Mouse (Mus musculus): Measurements from ENCODE around the gene Mycl. TPM values are rescaled to one million over a fixed set of nuclear protein-coding genes. Genes with fewer than 3 reads are reported as not detected.

Gene Mycl
- total RNA-seq (2017), result 1.3 TPM in 1 of 3 replicates, not detected in the others

GRCm38 (mm10) chr4:122995404-122996220 lies at the start of gene Mycl:
Gene Mycl, plus strand, starts transcription at chr4:122995652.
- peak; percentile 60 for ATAC-seq (replicated peaks; ENCODE audit: insufficient number of reproducible peaks, low FRiP score, low TSS enrichment, poor library complexity, severe bottlenecking)

GRCm38 (mm10) chr4:122947223-122947622 lies 48.2 kb upstream of the Mycl start:
- ATAC-seq (replicated peaks; ENCODE audit: insufficient number of reproducible peaks, low FRiP score, low TSS enrichment, poor library complexity, severe bottlenecking), result no peak

- no peak for ATAC-seq (replicated peaks; ENCODE audit: insufficient number of reproducible peaks, low FRiP score, low TSS enrichment, poor library complexity, severe bottlenecking)
Measured at GRCm38 (mm10) chr4:122949096-122949495, 46.4 kb upstream of the Mycl start.

- no peak for ATAC-seq (replicated peaks; ENCODE audit: insufficient number of reproducible peaks, low FRiP score, low TSS enrichment, poor library complexity, severe bottlenecking)
Measured at GRCm38 (mm10) chr4:122954680-122955411, 40.6 kb upstream of the Mycl start.

GRCm38 (mm10) chr4:122955412-122956136 lies 39.9 kb upstream of the Mycl start:
- ATAC-seq (replicated peaks; ENCODE audit: insufficient number of reproducible peaks, low FRiP score, low TSS enrichment, poor library complexity, severe bottlenecking), result peak; percentile 88

GRCm38 (mm10) chr4:122956301-122956700 lies 39.2 kb upstream of the Mycl start:
- no peak for ATAC-seq (replicated peaks; ENCODE audit: insufficient number of reproducible peaks, low FRiP score, low TSS enrichment, poor library complexity, severe bottlenecking)

GRCm38 (mm10) chr4:122958491-122959031 lies 36.9 kb upstream of the Mycl start:
- ATAC-seq (replicated peaks; ENCODE audit: insufficient number of reproducible peaks, low FRiP score, low TSS enrichment, poor library complexity, severe bottlenecking), result no peak

- ATAC-seq (replicated peaks; ENCODE audit: insufficient number of reproducible peaks, low FRiP score, low TSS enrichment, poor library complexity, severe bottlenecking), result no peak
Measured at GRCm38 (mm10) chr4:122959816-122960215, 35.6 kb upstream of the Mycl start.

GRCm38 (mm10) chr4:122960321-122961099 lies 34.9 kb upstream of the Mycl start:
- ATAC-seq (replicated peaks; ENCODE audit: insufficient number of reproducible peaks, low FRiP score, low TSS enrichment, poor library complexity, severe bottlenecking), result no peak

GRCm38 (mm10) chr4:122961100-122961567 lies 34.3 kb upstream of the Mycl start, which contains the start of gene Mfsd2a:
Gene Mfsd2a, minus strand, starts transcription at chr4:122961188.
- 0 out of 2 replicates have a peak, but pooled peaks have one; percentile 20 for ATAC-seq (replicated peaks; ENCODE audit: insufficient number of reproducible peaks, low FRiP score, low TSS enrichment, poor library complexity, severe bottlenecking)

- no peak for ATAC-seq (replicated peaks; ENCODE audit: insufficient number of reproducible peaks, low FRiP score, low TSS enrichment, poor library complexity, severe bottlenecking)
Measured at GRCm38 (mm10) chr4:122961589-122961988, 33.9 kb upstream of the Mycl start.

- no peak for ATAC-seq (replicated peaks; ENCODE audit: insufficient number of reproducible peaks, low FRiP score, low TSS enrichment, poor library complexity, severe bottlenecking)
Measured at GRCm38 (mm10) chr4:122962751-122963150, 32.7 kb upstream of the Mycl start.

- no peak for ATAC-seq (replicated peaks; ENCODE audit: insufficient number of reproducible peaks, low FRiP score, low TSS enrichment, poor library complexity, severe bottlenecking)
Measured at GRCm38 (mm10) chr4:122968106-122968505, 27.3 kb upstream of the Mycl start.

- ATAC-seq (replicated peaks; ENCODE audit: insufficient number of reproducible peaks, low FRiP score, low TSS enrichment, poor library complexity, severe bottlenecking), result no peak
Measured at GRCm38 (mm10) chr4:122971191-122971590, 24.3 kb upstream of the Mycl start.

GRCm38 (mm10) chr4:122971646-122972045 lies 23.8 kb upstream of the Mycl start:
- ATAC-seq (replicated peaks; ENCODE audit: insufficient number of reproducible peaks, low FRiP score, low TSS enrichment, poor library complexity, severe bottlenecking), result no peak

- no peak for ATAC-seq (replicated peaks; ENCODE audit: insufficient number of reproducible peaks, low FRiP score, low TSS enrichment, poor library complexity, severe bottlenecking)
Measured at GRCm38 (mm10) chr4:122972056-122972455, 23.4 kb upstream of the Mycl start.

GRCm38 (mm10) chr4:122974976-122975520 lies 20.4 kb upstream of the Mycl start:
- no peak for ATAC-seq (replicated peaks; ENCODE audit: insufficient number of reproducible peaks, low FRiP score, low TSS enrichment, poor library complexity, severe bottlenecking)

GRCm38 (mm10) chr4:122976885-122977284 lies 18.6 kb upstream of the Mycl start:
- no peak for ATAC-seq (replicated peaks; ENCODE audit: insufficient number of reproducible peaks, low FRiP score, low TSS enrichment, poor library complexity, severe bottlenecking)
